In the genomic region with DNA sequence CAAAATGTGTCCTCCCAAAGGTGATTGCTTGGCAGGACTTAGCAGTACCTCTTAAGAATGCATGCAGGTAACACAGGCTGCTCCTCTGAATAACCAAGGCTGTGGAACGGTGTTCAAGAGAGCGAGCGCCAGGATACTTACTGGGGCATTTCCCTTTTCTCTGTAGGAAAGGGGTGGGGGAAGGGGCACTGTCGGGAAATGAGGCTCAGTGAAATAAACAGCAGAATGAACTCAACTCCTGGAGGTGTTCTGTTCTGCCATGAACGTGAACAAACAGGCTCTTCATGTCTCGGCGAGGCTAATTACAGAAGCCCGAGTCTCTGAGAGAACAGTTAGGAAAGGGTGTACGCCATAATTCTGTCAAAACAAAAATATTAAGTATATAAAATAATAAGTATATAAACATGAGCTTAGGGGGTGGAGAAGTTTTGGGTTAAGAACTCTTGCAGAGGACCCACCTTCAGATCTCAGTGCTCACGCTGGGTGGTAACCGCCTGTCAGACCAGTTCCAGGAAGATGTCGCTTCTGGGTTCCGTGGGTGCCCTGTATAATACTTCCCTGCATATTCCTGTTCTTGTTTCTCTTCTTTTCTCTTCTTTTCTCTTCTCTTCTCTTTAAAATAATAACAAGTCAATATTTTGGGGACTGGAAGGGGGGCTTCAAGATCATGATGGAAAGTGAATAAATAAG, we compare ENCODE assay signal across 25 mouse cellular contexts. TPM values are rescaled to one million over a fixed set of nuclear protein-coding genes. Genes with fewer than 3 reads are reported as not detected.
DNase-seq lines count a peak whose midpoint lies in the region; ATAC-seq and TF ChIP-seq lines count a peak whose summit lies in the region.
"Had no signal": no experiment of that assay in that cellular context is flagged by ENCODE, and none has a peak within 500 bp of the region (broad histone marks: within the 10 kb centered on the region; RNA-seq: fewer than 3 reads in every experiment).

No protein-coding gene starts in this region.

- DNase-seq in hindbrain, embryonic 10.5 days (ENCODE audit: low spot score) = no peak
- no peak for DNase-seq in hindbrain, embryonic 11.5 days (ENCODE audit: low spot score)
- no peak for DNase-seq in ES-E14 (ENCODE audit: low read depth, low spot score)
- no peak for DNase-seq in cerebellum, adult 9-11 months
- DNase-seq in spleen, adult 18-20 months = no peak
- DNase-seq: cerebellum, adult 18-20 months; embryo, embryonic 11 days; gastrocnemius, adult 2 months; heart, adult 18-20 months; lung, adult 18-20 months; thymus, postnatal 25 days had no signal

- no peaks in the 10 kb centered on the region for H3K36me3 ChIP-seq in hindbrain, embryonic 10.5 days
- no peaks in the 10 kb centered on the region for H3K36me3 ChIP-seq in hindbrain, embryonic 11.5 days (ENCODE audit: control insufficient read depth, insufficient read depth, low read length)
- H3K36me3 ChIP-seq in ES-E14 (ENCODE audit: control insufficient read depth, insufficient read depth, low read length, poor library complexity, severe bottlenecking) = no peaks in the 10 kb centered on the region
- no peaks in the 10 kb centered on the region for H3K36me3 ChIP-seq in limb, embryonic 13.5 days
- no peaks in the 10 kb centered on the region for H3K36me3 ChIP-seq in midbrain, embryonic 16.5 days (ENCODE audit: control insufficient read depth, insufficient read depth, low read length)
- H3K36me3 ChIP-seq: kidney, embryonic 15.5 days; neural tube, embryonic 12.5 days had no signal

- H3K9ac ChIP-seq in hindbrain, embryonic 11.5 days (ENCODE audit: low read depth, low read length) = no peak overlapping the region
- H3K9ac ChIP-seq in ES-E14 (ENCODE audit: insufficient read depth, low read depth, low read length, poor library complexity, severe bottlenecking) = peak overlapping the region; percentile 10; the same call in 1 of the 2 replicates
- H3K9ac ChIP-seq in limb, embryonic 13.5 days = peak overlapping the region; percentile 43; the same call in 1 of the 2 replicates
- H3K9ac ChIP-seq in midbrain, embryonic 16.5 days (ENCODE audit: low read depth, low read length) = no peak overlapping the region
- H3K9ac ChIP-seq: kidney, embryonic 15.5 days; neural tube, embryonic 12.5 days had no signal

- peak overlapping the region; percentile 40; the same call in 1 of the 2 replicates for H3K27ac ChIP-seq in hindbrain, embryonic 10.5 days
- no peak overlapping the region for H3K27ac ChIP-seq in hindbrain, embryonic 11.5 days (ENCODE audit: low read depth, low read length)
- H3K27ac ChIP-seq in ES-E14 (ENCODE audit: insufficient read depth, low read depth, low read length, poor library complexity, severe bottlenecking) = peak overlapping the region; percentile 77
- peak overlapping the region; percentile 48; the same call in 1 of the 2 replicates for H3K27ac ChIP-seq in limb, embryonic 13.5 days
- H3K27ac ChIP-seq in midbrain, embryonic 16.5 days (ENCODE audit: low read length) = no peak overlapping the region
- H3K27ac ChIP-seq: gastrocnemius, adult 2 months; hindbrain, postnatal 0 days; kidney, embryonic 15.5 days; macrophage; neural tube, embryonic 12.5 days had no signal

- no peak overlapping the region for H3K4me2 ChIP-seq in hindbrain, embryonic 11.5 days (replicated peaks; ENCODE audit: low read depth, low read length)
- no peak overlapping the region for H3K4me2 ChIP-seq in limb, embryonic 13.5 days (replicated peaks)
- no peak overlapping the region for H3K4me2 ChIP-seq in midbrain, embryonic 16.5 days (ENCODE audit: low read length)
- H3K4me2 ChIP-seq: kidney, embryonic 15.5 days; neural tube, embryonic 12.5 days had no signal

- ATAC-seq in hindbrain, embryonic 11.5 days (ENCODE audit: low FRiP score) = no peak
- ATAC-seq in limb, embryonic 13.5 days (ENCODE audit: low FRiP score, low read depth) = peak; percentile 40; the same call in 1 of the 2 replicates
- peak; percentile 42; the same call in 1 of the 2 replicates for ATAC-seq in megakaryocyte progenitor cell, adult 5-6 weeks (replicated peaks; ENCODE audit: poor library complexity)
- no peak for ATAC-seq in midbrain, embryonic 16.5 days
- ATAC-seq: forebrain, embryonic 16.5 days; hindbrain, postnatal 0 days had no signal

- no peaks in the 10 kb centered on the region; the same call in 1 of the 2 replicates for H3K4me1 ChIP-seq in hindbrain, embryonic 10.5 days (replicated peaks)
- no peaks in the 10 kb centered on the region for H3K4me1 ChIP-seq in hindbrain, embryonic 11.5 days (replicated peaks; ENCODE audit: control insufficient read depth, insufficient read depth, low read length)
- peaks cover 2 to 5% of the 10 kb centered on the region in 2 experiments; a peak in 2 of 4 replicates for H3K4me1 ChIP-seq in ES-E14 (ENCODE audit: control insufficient read depth in 2 of 2, insufficient read depth in 2 of 2, low read length in 2 of 2, poor library complexity in 1 of 2)
- no peaks in the 10 kb centered on the region for H3K4me1 ChIP-seq in limb, embryonic 13.5 days
- no peaks in the 10 kb centered on the region for H3K4me1 ChIP-seq in midbrain, embryonic 16.5 days (ENCODE audit: control insufficient read depth, insufficient read depth, low read length)
- H3K4me1 ChIP-seq: neural tube, embryonic 12.5 days had no signal

- no peaks in the 10 kb centered on the region for H3K27me3 ChIP-seq in hindbrain, embryonic 10.5 days (ENCODE audit: insufficient read depth, poor library complexity, severe bottlenecking)
- H3K27me3 ChIP-seq in hindbrain, embryonic 11.5 days (ENCODE audit: control insufficient read depth, insufficient read depth, low read length) = no peaks in the 10 kb centered on the region
- H3K27me3 ChIP-seq in limb, embryonic 13.5 days = no peaks in the 10 kb centered on the region
- no peaks in the 10 kb centered on the region for H3K27me3 ChIP-seq in midbrain, embryonic 16.5 days (ENCODE audit: control insufficient read depth, insufficient read depth, low read depth, low read length)
- H3K27me3 ChIP-seq: CH12.LX; kidney, embryonic 15.5 days; neural tube, embryonic 12.5 days had no signal

- 70% methylated on average over 13 of the region's 13 CpGs for WGBS in hindbrain, embryonic 10.5 days
- WGBS in hindbrain, embryonic 11.5 days = 68% methylated on average over 13 of the region's 13 CpGs
- WGBS in limb, embryonic 13.5 days = 50% methylated on average over 13 of the region's 13 CpGs
- WGBS in midbrain, embryonic 16.5 days = 73% methylated on average over 13 of the region's 13 CpGs

- in situ Hi-C loops in ES-E14 (cut with MboI; ENCODE audit: low sequenced_read_pairs in 2 of 2, unreplicated experiment in 2 of 2) = no loop called here

- H3K4me3 ChIP-seq in hindbrain, embryonic 10.5 days = no peak overlapping the region
- no peak overlapping the region for H3K4me3 ChIP-seq in hindbrain, embryonic 11.5 days (ENCODE audit: low read depth, low read length)
- peak overlapping the region; percentile 1 to 19; a peak in 1 of 4 replicates for H3K4me3 ChIP-seq in ES-E14 (ENCODE audit: insufficient read depth in 1 of 2, low read depth in 1 of 2, low read length in 2 of 2, poor library complexity in 1 of 2, severe bottlenecking in 1 of 2)
- no peak overlapping the region for H3K4me3 ChIP-seq in limb, embryonic 13.5 days
- H3K4me3 ChIP-seq in midbrain, embryonic 16.5 days (ENCODE audit: low read depth, low read length) = no peak overlapping the region
- H3K4me3 ChIP-seq: gastrocnemius, adult 2 months; kidney, embryonic 15.5 days; neural tube, embryonic 12.5 days had no signal

- H3K9me3 ChIP-seq in hindbrain, embryonic 10.5 days = peaks cover 5% of the 10 kb centered on the region; the same call in 1 of the 2 replicates
- H3K9me3 ChIP-seq in hindbrain, embryonic 11.5 days (ENCODE audit: control insufficient read depth, low read length) = no peaks in the 10 kb centered on the region
- no peaks in the 10 kb centered on the region for H3K9me3 ChIP-seq in ES-E14 (ENCODE audit: control insufficient read depth, insufficient read depth, low read depth, low read length)
- H3K9me3 ChIP-seq in limb, embryonic 13.5 days = no peaks in the 10 kb centered on the region
- H3K9me3 ChIP-seq in midbrain, embryonic 16.5 days (replicated peaks; ENCODE audit: control insufficient read depth, low read length, poor library complexity, severe bottlenecking) = no peaks in the 10 kb centered on the region
- H3K9me3 ChIP-seq: kidney, embryonic 15.5 days had no signal

TF ChIP-seq in ES-E14, 5 proteins besides CTCF, POLR2A, EP300 and RAD21:
- TF ChIP-seq MAFK (IDR thresholded peaks at IDR 0.05; ENCODE audit: insufficient read depth, low read depth, low read length) (no peak), ZC3H11A (IDR thresholded peaks at IDR 0.05; ENCODE audit: borderline replicate concordance, low read depth, low read length) (no peak), CHD2 (IDR thresholded peaks at IDR 0.05; ENCODE audit: low read depth, low read length) (no peak), HCFC1 (IDR thresholded peaks at IDR 0.05; ENCODE audit: borderline replicate concordance, insufficient read depth, low read length) (no peak), ZNF384 (IDR thresholded peaks at IDR 0.05; ENCODE audit: low read depth, low read length) (no peak)

RNA-seq across cellular contexts. Expression of a gene that starts 30.9 kb away (rescaled TPM):
- not detected in 2 replicates for polyA plus RNA-seq in hindbrain, embryonic 10.5 days (2016; fragmentation: Nextera tagmentation; extraction: Ambion mirVana)
- 0.15 TPM in 1 of 2 replicates, not detected in the other for polyA plus RNA-seq in hindbrain, embryonic 11.5 days (2014; fragmentation: Nextera tagmentation; extraction: Ambion mirVana)
- total RNA-seq in ES-E14 (2012; rRNA removed) = 0.11 TPM in 1 of 2 replicates, not detected in the other
- not detected in 2 replicates for polyA plus RNA-seq in limb, embryonic 13.5 days (2015; fragmentation: Nextera tagmentation; extraction: Ambion mirVana)
- total RNA-seq in megakaryocyte progenitor cell, adult 5-6 weeks (2015) = not detected in 2 replicates
- not detected in 2 replicates for total RNA-seq in megakaryocyte progenitor cell, adult 5-6 weeks (2017)
- polyA plus RNA-seq in midbrain, embryonic 16.5 days (2015; fragmentation: Nextera tagmentation; extraction: Ambion mirVana) = not detected in 2 replicates
- total RNA-seq: adrenal gland, adult 18-20 months; CH12.LX; gastrocnemius, adult 2 months; heart, adult 18-20 months; hindbrain, postnatal 0 days; left cerebral cortex, adult 18-20 months; midbrain, postnatal 0 days had no signal
- polyA plus RNA-seq: brain, embryonic 14.5 days; forebrain, embryonic 16.5 days; heart, postnatal 0 days; hindbrain, postnatal 0 days; kidney, embryonic 15.5 days; macrophage; midbrain, postnatal 0 days; neural tube, embryonic 12.5 days had no signal

RNA-seq across cellular contexts. Expression of a gene that starts 31.0 kb away (rescaled TPM):
- polyA plus RNA-seq in hindbrain, embryonic 10.5 days (2016; fragmentation: Nextera tagmentation; extraction: Ambion mirVana) = 0.12 TPM in 1 of 2 replicates, not detected in the other
- polyA plus RNA-seq in hindbrain, embryonic 11.5 days (2014; fragmentation: Nextera tagmentation; extraction: Ambion mirVana) = not detected in 2 replicates
- 0.18 TPM in 1 of 2 replicates, not detected in the other for total RNA-seq in ES-E14 (2012; rRNA removed)
- polyA plus RNA-seq in limb, embryonic 13.5 days (2015; fragmentation: Nextera tagmentation; extraction: Ambion mirVana) = not detected in 2 replicates
- 1.0 TPM in 1 of 2 replicates, not detected in the other for total RNA-seq in megakaryocyte progenitor cell, adult 5-6 weeks (2015)
- total RNA-seq in megakaryocyte progenitor cell, adult 5-6 weeks (2017) = not detected in 2 replicates
- polyA plus RNA-seq in midbrain, embryonic 16.5 days (2015; fragmentation: Nextera tagmentation; extraction: Ambion mirVana) = 0.11 TPM in 1 of 2 replicates, not detected in the other
- total RNA-seq: adrenal gland, adult 18-20 months; CH12.LX; gastrocnemius, adult 2 months; heart, adult 18-20 months; left cerebral cortex, adult 18-20 months; midbrain, postnatal 0 days had no signal
- polyA plus RNA-seq: forebrain, embryonic 16.5 days; heart, postnatal 0 days; kidney, embryonic 15.5 days; macrophage had no signal

Comparison
In these comparisons a context has a peak if more than half of its experiments do, and no peak if none do; other contexts are left out.
1. H3K27ac ChIP-seq: peak in hindbrain, embryonic 10.5 days (single experiment), ES-E14 (single experiment) and limb, embryonic 13.5 days (single experiment); none in hindbrain, embryonic 11.5 days (single experiment) and midbrain, embryonic 16.5 days (single experiment).
2. H3K4me3 ChIP-seq: peak in ES-E14 (2 of 2); none in hindbrain, embryonic 10.5 days (single experiment), hindbrain, embryonic 11.5 days (single experiment), limb, embryonic 13.5 days (single experiment) and midbrain, embryonic 16.5 days (single experiment).
3. ATAC-seq: peak in limb, embryonic 13.5 days (single experiment) and megakaryocyte progenitor cell, adult 5-6 weeks (single experiment); none in hindbrain, embryonic 11.5 days (single experiment) and midbrain, embryonic 16.5 days (single experiment).
4. H3K9ac ChIP-seq: peak in ES-E14 (single experiment) and limb, embryonic 13.5 days (single experiment); none in hindbrain, embryonic 11.5 days (single experiment) and midbrain, embryonic 16.5 days (single experiment).